Mouse (Mus musculus) 3134 (cell line): ENCODE measurements at regions not wholly inside any gene's neighbourhood (a gene's known extent, or its start where the extent isn't known, plus 50 kb on each side); places are given as distances from the start of the nearest gene placed in this dataset.

Experiments
- DNase-seq: peaks from one replicate; pipeline ENCODE4 v3.0.0-alpha.2; 2011; ENCODE audit warnings: low spot score; ENCODE audit not compliant: insufficient read length; ENCODE audit errors: extremely low read depth

DNA sequence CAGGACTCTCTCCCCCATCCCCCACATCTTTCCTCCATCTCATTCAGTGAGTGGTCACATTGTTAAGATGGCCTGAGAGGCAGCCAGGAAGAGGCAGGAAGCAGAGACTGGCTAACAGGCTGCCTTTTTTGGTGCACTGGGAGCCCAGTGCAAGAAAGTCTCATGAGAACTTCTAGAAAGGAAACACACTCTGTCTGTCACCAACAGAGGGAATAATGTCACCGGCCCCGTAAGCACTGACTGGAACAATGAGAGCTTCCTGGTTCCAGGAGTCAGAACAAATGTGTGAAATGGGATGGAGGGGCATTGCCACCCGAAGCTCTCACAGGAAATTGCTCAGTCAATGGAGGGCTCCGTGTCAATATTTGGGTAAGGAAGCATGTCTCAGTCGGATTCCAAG, 111.3 kb upstream of the Arglu1 start:
- no peak for DNase-seq

DNA sequence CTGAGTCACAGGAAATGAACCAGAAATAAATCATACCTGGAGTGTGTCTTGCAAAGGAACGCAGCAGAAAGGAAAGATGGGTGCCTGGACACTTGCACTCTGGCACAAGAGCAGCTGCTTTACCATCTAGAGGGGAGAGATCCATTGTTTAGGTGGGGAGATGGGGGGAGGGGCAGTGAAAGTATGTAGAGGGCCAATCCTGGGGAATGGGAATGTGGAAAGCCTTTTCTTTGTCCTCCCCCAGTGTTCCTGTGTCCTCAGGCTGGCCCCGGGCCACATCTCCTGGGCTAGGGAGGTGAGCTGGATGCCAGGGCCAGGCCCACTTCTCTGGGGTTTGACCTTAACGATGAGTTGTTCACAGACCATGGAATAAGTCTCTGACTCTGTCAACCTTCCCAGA, 107.2 kb upstream of the Arglu1 start:
- DNase-seq, result no peak

DNA sequence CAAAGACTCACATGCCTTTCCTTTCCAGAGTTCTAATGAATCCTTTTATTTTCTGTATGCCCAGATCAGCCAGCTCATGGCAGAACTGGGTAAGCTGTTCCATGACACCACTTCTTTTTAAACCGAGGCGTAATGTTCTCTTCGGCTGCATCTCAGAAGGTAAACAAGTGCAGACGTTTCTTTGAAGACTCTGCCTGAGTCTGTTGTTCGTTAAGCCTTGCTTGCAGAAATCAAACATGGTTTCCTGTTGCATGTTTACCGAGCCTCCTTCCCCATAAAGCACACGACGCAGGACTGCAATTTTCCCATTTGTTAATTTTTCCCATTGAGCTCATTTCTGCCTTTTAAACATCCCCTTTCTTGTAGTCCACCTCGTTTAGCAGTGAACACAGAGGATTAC, 106.6 kb upstream of the Arglu1 start:
- DNase-seq, result no peak

DNA sequence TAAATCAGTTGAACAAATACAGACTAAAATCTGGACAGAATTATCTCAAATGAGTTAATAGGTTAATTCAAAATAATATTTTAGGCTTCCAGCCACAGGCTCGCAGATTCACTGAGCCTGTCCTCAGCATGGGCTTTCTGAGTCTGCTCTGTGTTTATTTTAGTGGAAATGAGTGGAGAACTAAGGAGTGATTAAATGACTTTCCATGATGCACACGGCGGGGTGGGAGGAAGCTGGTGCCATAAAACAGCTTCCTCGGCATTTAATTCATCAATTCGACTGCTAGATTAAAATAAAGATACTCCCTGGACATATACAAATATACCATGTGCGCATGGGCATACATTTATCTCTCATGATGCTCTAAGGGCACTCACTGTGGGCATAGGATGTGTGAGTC, 104.4 kb upstream of the Arglu1 start:
- no peak for DNase-seq

DNA sequence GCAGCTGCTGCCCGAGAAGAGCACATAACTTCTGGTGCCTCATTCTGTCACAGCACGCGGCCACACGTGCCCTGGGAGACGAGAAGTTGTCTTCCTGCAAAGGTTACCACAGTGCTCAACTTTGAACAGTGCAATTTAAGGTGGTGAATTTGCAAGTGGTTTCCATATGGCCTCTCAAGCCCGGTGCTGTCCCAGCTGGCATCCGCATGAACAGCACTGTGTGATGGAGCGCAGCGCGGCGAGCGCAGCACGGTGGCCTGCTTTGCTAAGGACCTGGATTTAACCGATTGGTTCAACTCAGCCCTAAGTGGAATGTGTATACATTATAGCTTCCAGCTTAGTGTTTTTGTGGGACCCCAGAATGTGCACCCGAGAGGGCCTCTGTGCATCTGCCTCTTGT, 89.6 kb upstream of the Arglu1 start:
- DNase-seq, result peak; percentile 13

DNA sequence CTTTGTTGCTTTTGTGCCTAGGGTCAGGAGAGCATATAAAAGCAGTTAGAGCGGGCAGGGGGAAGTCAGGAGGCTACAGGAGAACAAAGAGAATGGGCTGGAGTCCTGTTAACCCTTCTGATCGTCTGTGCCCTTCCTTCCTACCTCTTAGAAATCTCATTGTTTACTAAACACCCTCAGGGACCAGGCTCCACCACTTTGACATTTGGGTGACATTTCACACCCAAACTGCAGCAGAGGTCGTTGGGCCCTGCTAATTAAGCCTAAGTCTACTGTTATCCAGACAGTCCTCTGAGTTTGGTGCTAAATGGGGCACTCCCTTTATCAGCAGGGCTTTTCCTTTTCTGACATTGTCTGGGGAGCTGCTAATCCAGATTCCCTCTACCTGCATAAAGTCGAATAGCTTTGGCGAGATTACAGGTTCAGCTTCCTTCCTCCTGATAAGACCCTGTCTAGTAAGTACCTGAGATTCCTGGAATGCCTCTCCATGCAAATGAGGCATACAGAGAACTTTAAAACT, 84.2 kb upstream of the Arglu1 start:
- no peak for DNase-seq

DNA sequence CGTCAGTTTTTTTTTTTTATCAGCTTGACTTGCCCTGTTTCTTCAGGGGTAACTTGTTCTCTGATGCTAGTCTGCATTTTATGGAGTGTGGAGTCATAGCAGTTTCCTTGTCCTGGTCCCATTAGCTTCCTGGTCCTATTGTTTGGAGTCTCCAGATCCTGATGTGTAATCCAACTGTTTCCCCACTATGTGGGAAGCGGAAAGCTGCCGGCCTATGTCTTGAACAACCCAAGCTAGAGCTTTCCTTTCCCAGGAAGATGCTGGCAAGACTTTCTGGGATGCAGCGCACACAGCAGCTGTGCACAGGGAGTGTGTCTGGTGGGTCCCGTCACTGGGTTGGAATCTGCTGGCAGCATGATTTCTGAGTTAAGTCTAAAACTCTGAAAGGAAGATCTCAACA, 82.1 kb upstream of the Arglu1 start:
- no peak for DNase-seq

DNA sequence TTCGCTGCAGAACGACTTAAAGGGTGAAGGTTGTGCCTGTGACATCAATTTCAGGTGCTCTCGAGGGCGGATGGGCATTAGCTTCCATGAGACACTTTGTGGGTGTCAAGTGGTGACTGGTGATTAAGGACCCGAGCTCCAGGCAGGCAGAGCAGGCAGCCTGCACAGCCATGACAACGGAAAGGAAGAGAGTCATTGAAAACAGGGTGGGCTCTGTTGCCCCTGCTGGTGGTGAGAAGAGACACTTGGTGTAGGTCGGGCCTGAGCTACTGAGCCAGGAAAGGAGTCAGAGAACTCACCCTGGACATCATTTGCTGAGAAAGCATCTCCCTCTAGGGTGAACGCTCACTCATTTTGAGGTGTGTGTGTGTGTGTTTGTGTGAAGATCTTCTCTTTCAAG, 80.1 kb upstream of the Arglu1 start:
- no peak for DNase-seq

DNA sequence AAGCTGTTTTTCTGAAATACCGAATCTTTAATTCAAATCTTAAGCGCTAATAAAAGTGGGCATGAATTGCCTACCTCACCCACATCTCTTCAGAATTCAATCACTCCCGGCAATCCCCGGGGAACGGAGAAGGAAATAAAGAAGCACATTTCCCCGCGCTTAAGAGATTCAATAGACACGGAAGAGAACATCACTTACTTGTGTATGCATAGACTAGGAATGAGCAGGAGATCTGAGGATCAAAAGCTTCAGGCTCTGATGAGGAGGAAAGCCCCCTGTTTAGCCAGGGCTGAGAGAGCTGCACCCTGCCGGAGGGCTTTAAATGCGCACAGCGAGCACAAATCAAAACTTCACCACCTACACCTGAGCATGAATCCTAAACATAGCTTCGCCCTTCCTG, 72.0 kb upstream of the Arglu1 start:
- DNase-seq, result no peak

DNA sequence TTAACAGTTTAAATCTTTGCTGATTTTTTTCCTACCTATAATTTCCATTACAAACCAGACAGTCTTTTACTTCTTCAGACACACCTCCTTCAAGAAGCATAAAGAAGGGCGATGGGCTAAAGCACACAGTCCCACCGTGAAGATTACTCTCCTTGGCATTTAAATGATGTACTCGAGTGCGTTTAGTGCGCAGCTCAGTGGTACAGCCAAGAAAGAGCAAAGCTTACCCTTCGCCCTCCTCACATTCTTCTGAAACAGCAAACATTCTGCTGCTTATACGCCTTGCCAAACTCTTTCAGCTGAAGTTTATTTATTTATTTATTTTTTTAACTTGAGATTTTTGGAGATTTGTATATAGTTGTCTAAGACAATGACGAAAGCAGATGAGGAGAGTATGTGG, 68.0 kb upstream of the Arglu1 start:
- no peak for DNase-seq

DNA sequence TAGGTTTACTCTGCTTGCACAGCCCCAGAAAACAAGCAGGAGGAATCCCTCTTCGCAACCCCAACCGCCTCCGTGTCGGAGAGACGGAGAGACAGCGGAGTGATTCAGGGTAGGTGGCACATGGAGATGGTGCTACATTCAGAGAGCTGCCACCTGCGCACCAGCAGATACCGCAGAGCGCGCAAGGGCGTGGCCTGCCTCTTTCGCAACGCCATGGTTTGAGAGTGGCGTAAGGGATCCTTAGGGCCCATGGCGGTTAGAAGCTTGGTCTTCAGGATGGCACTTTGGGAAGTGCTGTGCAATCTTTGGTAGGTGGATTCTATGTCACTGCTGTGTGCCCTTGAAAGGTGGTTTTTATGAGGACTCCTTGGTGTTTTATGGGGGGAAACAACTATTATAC, 60.9 kb upstream of the Arglu1 start:
- no peak for DNase-seq

DNA sequence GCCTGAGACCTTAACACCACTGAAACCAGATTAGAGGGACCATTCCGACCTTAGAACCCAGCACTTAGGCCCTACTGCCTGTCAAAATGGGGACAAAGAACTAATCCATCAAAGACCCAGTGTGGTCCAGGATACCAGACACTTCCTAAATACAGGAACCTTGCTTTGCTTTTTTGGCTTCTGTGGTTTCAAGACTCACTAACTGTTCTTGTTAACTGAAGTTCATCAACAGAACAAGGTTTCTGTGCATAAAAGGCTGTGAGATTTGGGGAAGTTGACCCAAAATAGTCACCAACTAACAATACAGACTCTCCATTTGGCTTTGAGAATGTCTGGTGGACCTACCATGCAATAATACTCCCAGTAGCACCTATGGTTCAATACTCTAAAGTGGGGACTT, 56.4 kb upstream of the Arglu1 start:
- no peak for DNase-seq

DNA sequence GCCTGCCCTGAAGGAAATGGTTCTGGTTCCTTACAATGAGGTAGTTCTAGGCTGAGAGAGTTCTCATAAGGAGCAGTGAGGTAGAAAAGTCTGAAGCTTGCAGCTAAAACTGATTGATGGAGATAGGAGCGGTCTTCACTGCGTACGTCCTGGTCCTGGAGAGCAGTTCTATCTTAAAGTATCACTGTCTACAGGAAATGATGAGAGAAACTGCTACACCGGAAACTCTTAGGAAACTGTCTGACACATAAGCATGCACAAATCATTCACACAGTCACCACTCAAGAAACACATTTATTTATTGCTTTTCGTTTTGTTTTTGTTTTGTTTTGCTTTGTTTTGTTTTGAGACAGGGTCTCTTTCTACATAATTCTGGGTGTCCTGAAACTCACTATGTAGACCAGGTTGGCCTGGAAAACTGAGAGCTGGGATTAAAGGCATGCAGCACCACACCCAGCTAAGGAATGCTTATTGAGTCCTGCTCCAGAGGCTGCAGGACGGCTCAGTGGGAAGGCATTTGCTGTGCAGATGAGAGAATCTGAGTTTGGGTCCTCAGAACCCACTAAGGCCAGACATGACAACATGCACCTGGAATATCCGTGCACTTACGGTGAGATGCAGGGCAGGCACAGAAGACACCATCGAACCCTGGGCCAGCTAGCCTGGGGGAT, 55.4 kb upstream of the Arglu1 start:
- peak; percentile 7 for DNase-seq
